ENCODE assay signal across 9 mouse cellular contexts in the genomic region with DNA sequence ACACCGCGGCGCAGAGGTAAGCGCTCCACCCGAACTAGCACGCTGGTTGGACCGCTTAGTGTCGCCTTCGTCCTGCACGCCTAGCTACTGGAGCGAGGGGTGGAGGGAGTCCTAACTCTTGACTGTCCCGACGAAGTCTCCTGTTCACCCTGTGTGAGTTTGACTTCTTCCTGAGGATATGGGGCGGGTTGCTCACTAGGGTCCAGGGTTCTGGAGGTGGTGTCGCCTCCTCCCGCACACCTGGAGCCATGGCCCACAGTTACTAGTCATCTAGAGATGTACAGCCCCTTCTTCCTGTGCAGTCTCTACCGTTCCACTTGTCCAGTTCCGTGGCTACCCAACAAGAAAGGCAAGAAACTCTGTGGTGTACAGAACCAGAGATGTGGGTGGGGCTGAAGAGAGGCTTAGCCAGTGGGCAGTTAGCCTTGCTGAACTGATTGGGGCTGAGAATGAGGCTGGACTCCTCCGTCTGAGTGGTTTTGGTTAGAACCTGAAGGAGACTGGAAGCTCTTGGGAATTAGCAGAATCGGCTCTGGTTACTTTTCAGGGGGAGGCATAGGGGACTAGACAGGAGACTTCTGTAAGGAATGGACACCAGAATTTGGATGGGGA. TPM values are rescaled to one million over a fixed set of nuclear protein-coding genes. Genes with fewer than 3 reads are reported as not detected.
DNase-seq lines count a peak whose midpoint lies in the region; ATAC-seq and TF ChIP-seq lines count a peak whose summit lies in the region.
"Had no signal": no experiment of that assay in that cellular context is flagged by ENCODE, and none has a peak within 500 bp of the region (broad histone marks: within the 10 kb centered on the region; RNA-seq: fewer than 3 reads in every experiment).

No protein-coding gene starts in this region.

- H3K4me2 ChIP-seq in lung, embryonic 14.5 days, result peak overlapping the region; percentile 76
- peak overlapping the region; percentile 70 for H3K4me2 ChIP-seq in forebrain, embryonic 13.5 days
- H3K4me2 ChIP-seq in limb, embryonic 14.5 days (replicated peaks; ENCODE audit: low read depth, low read length, severe bottlenecking), result peak overlapping the region; percentile 81

- H3K9me3 ChIP-seq in lung, embryonic 14.5 days (ENCODE audit: low read depth, low read length), result no peaks in the 10 kb centered on the region
- no peaks in the 10 kb centered on the region for H3K9me3 ChIP-seq in forebrain, embryonic 13.5 days (replicated peaks)
- H3K9me3 ChIP-seq in limb, embryonic 14.5 days (ENCODE audit: control insufficient read depth, low read length), result no peaks in the 10 kb centered on the region

- H3K36me3 ChIP-seq in lung, embryonic 14.5 days (ENCODE audit: insufficient read depth), result peaks cover 4% of the 10 kb centered on the region; the same call in 1 of the 2 replicates
- H3K36me3 ChIP-seq in forebrain, embryonic 13.5 days (ENCODE audit: poor library complexity, severe bottlenecking), result peaks cover 26% of the 10 kb centered on the region
- H3K36me3 ChIP-seq in limb, embryonic 14.5 days (ENCODE audit: control insufficient read depth, insufficient read depth, low read length), result peaks cover 9% of the 10 kb centered on the region; the same call in 1 of the 2 replicates
- no peaks in the 10 kb centered on the region for H3K36me3 ChIP-seq in small intestine, adult 2 months (ENCODE audit: control insufficient read depth, insufficient read depth, low read length)

- WGBS in lung, embryonic 14.5 days, result 2% methylated on average over 20 of the region's 20 CpGs
- WGBS in forebrain, embryonic 13.5 days, result 2% methylated on average over 20 of the region's 20 CpGs
- 7% methylated on average over 20 of the region's 20 CpGs for WGBS in limb, embryonic 14.5 days
- 4% methylated on average over 20 of the region's 20 CpGs for WGBS in small intestine, adult 2 months

- no peak for TF ChIP-seq CTCF in lung, embryonic 14.5 days (IDR thresholded peaks at IDR 0.05; ENCODE audit: low read depth)
- TF ChIP-seq CTCF in small intestine, adult 2 months (IDR thresholded peaks at IDR 0.05; ENCODE audit: extremely low read depth, insufficient read length, insufficient replicate concordance, low read depth, low read length), result no peak

- H3K9ac ChIP-seq in lung, embryonic 14.5 days, result peak overlapping the region; percentile 71
- peak overlapping the region; percentile 92 for H3K9ac ChIP-seq in forebrain, embryonic 13.5 days
- H3K9ac ChIP-seq in limb, embryonic 14.5 days (ENCODE audit: low read depth, low read length, severe bottlenecking), result peak overlapping the region; percentile 84

- peak; percentile 28; the same call in 1 of the 2 replicates for ATAC-seq in lung, embryonic 14.5 days (ENCODE audit: insufficient read depth)
- ATAC-seq in forebrain, embryonic 13.5 days, result 0 out of 2 replicates have a peak, but pooled peaks have one; percentile 1
- peak; percentile 28 for ATAC-seq in limb, embryonic 14.5 days (ENCODE audit: low FRiP score, low read depth)
- ATAC-seq in granulocyte monocyte progenitor cell, adult 5-6 weeks (replicated peaks; ENCODE audit: poor library complexity, severe bottlenecking), result no peak

- TF ChIP-seq POLR2A in limb, embryonic 14.5 days (IDR thresholded peaks at IDR 0.05; ENCODE audit: borderline replicate concordance, extremely low read depth, insufficient read depth, insufficient read length), result no peak
- TF ChIP-seq POLR2A in small intestine, adult 2 months (IDR thresholded peaks at IDR 0.05; ENCODE audit: low read depth, low read length), result no peak

- peak; percentile 36 for DNase-seq in lung, embryonic 14.5 days
- DNase-seq in lung, postnatal 4 days, result no peak
- no peak for DNase-seq in limb, embryonic 14.5 days (ENCODE audit: low spot score)
- no peak for DNase-seq in frontal cortex, postnatal 14 days (ENCODE audit: low spot score in 2 of 2)
- DNase-seq in spleen, postnatal 36 days (ENCODE audit: low spot score in 2 of 2), result no peak

- no peak overlapping the region for H3K27ac ChIP-seq in lung, embryonic 14.5 days (ENCODE audit: low read depth)
- peak overlapping the region; percentile 76 for H3K27ac ChIP-seq in forebrain, embryonic 13.5 days
- no peak overlapping the region for H3K27ac ChIP-seq in limb, embryonic 14.5 days (replicated peaks; ENCODE audit: low read depth, low read length)
- H3K27ac ChIP-seq in small intestine, adult 2 months (ENCODE audit: insufficient read depth, low read depth, low read length), result no peak overlapping the region

- peaks cover 24% of the 10 kb centered on the region for H3K27me3 ChIP-seq in lung, embryonic 14.5 days (ENCODE audit: insufficient read depth, low read length)
- H3K27me3 ChIP-seq in forebrain, embryonic 13.5 days, result peaks cover 8% of the 10 kb centered on the region
- peaks cover 11% of the 10 kb centered on the region; the same call in 1 of the 2 replicates for H3K27me3 ChIP-seq in limb, embryonic 14.5 days (ENCODE audit: control insufficient read depth, insufficient read depth, low read length)
- peaks cover 36% of the 10 kb centered on the region for H3K27me3 ChIP-seq in small intestine, adult 2 months (ENCODE audit: control insufficient read depth, insufficient read depth, low read length)

- peak overlapping the region; percentile 71 for H3K4me3 ChIP-seq in lung, embryonic 14.5 days (ENCODE audit: low read depth, low read length)
- peak overlapping the region; percentile 71 for H3K4me3 ChIP-seq in forebrain, embryonic 13.5 days
- H3K4me3 ChIP-seq in limb, embryonic 14.5 days (replicated peaks; ENCODE audit: low read length), result peak overlapping the region; percentile 69
- peak overlapping the region; percentile 63 for H3K4me3 ChIP-seq in small intestine, adult 2 months (ENCODE audit: low read depth, low read length)

- peaks cover 4% of the 10 kb centered on the region; the same call in 1 of the 2 replicates for H3K4me1 ChIP-seq in lung, embryonic 14.5 days (ENCODE audit: insufficient read depth)
- peaks cover 36% of the 10 kb centered on the region for H3K4me1 ChIP-seq in forebrain, embryonic 13.5 days
- H3K4me1 ChIP-seq in limb, embryonic 14.5 days (ENCODE audit: control insufficient read depth, insufficient read depth, low read length), result peaks cover 17% of the 10 kb centered on the region
- peaks cover 11% of the 10 kb centered on the region for H3K4me1 ChIP-seq in small intestine, adult 2 months (ENCODE audit: control insufficient read depth, insufficient read depth, insufficient read length, low read length)

RNA-seq across cellular contexts. Expression of a gene that starts 1.3 kb away (rescaled TPM):
- polyA plus RNA-seq in lung, embryonic 14.5 days (2014; fragmentation: Nextera tagmentation; extraction: Ambion mirVana), result 1.9 and 2.3 TPM in 2 replicates
- 2.1 and 2.6 TPM in 2 replicates for polyA plus RNA-seq in forebrain, embryonic 13.5 days (2015; fragmentation: Nextera tagmentation; extraction: Ambion mirVana)
- polyA plus RNA-seq in limb, embryonic 14.5 days (2012; rRNA removed), result 27.4 and 37.7 TPM in 2 replicates
- 5.7 and 6.1 TPM in 2 replicates for polyA plus RNA-seq in limb, embryonic 14.5 days (2014; fragmentation: Nextera tagmentation; extraction: Ambion mirVana)
- 1.2 and 1.3 TPM in 2 replicates for polyA plus RNA-seq in small intestine, adult 2 months (2012; rRNA removed)
- total RNA-seq in granulocyte monocyte progenitor cell, adult 5-6 weeks (2014; fragmentation: Nextera tagmentation), result not detected in 2 replicates
- total RNA-seq in granulocyte monocyte progenitor cell, adult 5-6 weeks (2017), result not detected in 2 replicates
- total RNA-seq: hematopoietic stem cell, adult 5-6 weeks had no signal

RNA-seq across cellular contexts. Expression of a gene that starts 11.9 kb away (rescaled TPM):
- 136 and 151 TPM in 2 replicates for polyA plus RNA-seq in lung, embryonic 14.5 days (2014; fragmentation: Nextera tagmentation; extraction: Ambion mirVana)
- polyA plus RNA-seq in forebrain, embryonic 13.5 days (2015; fragmentation: Nextera tagmentation; extraction: Ambion mirVana), result 153 and 172 TPM in 2 replicates
- 181 and 193 TPM in 2 replicates for polyA plus RNA-seq in limb, embryonic 14.5 days (2012; rRNA removed)
- polyA plus RNA-seq in limb, embryonic 14.5 days (2014; fragmentation: Nextera tagmentation; extraction: Ambion mirVana), result 164 and 169 TPM in 2 replicates
- polyA plus RNA-seq in small intestine, adult 2 months (2012; rRNA removed), result 170 and 242 TPM in 2 replicates
- total RNA-seq in granulocyte monocyte progenitor cell, adult 5-6 weeks (2014; fragmentation: Nextera tagmentation), result 130 and 165 TPM in 2 replicates
- 116 and 121 TPM in 2 replicates for total RNA-seq in granulocyte monocyte progenitor cell, adult 5-6 weeks (2017)

RNA-seq across cellular contexts. Expression of a gene that starts 22.0 kb away (rescaled TPM):
- 303 and 318 TPM in 2 replicates for polyA plus RNA-seq in lung, embryonic 14.5 days (2014; fragmentation: Nextera tagmentation; extraction: Ambion mirVana)
- polyA plus RNA-seq in forebrain, embryonic 13.5 days (2015; fragmentation: Nextera tagmentation; extraction: Ambion mirVana), result 288 and 308 TPM in 2 replicates
- 319 and 357 TPM in 2 replicates for polyA plus RNA-seq in limb, embryonic 14.5 days (2012; rRNA removed)
- polyA plus RNA-seq in limb, embryonic 14.5 days (2014; fragmentation: Nextera tagmentation; extraction: Ambion mirVana), result 253 and 255 TPM in 2 replicates
- polyA plus RNA-seq in small intestine, adult 2 months (2012; rRNA removed), result 15.5 and 15.8 TPM in 2 replicates
- 501 and 575 TPM in 2 replicates for total RNA-seq in granulocyte monocyte progenitor cell, adult 5-6 weeks (2014; fragmentation: Nextera tagmentation)
- total RNA-seq in granulocyte monocyte progenitor cell, adult 5-6 weeks (2017), result 468 and 587 TPM in 2 replicates

Comparison
In these comparisons a context has a peak if more than half of its experiments do, and no peak if none do; other contexts are left out.
1. RNA of a gene that starts 22.0 kb away (polyA plus RNA-seq): 253 to 357 TPM in limb, embryonic 14.5 days, 303 to 318 TPM in lung, embryonic 14.5 days and 288 to 308 TPM in forebrain, embryonic 13.5 days; 15.5 to 15.8 TPM in small intestine, adult 2 months; every median in the first group is over 10 times any median in the second.
2. Peak in every context shown above with its lines, with median percentiles within 50 percentile points of each other: H3K4me2 ChIP-seq, H3K4me3 ChIP-seq and H3K9ac ChIP-seq.